Mouse (Mus musculus) megakaryocyte progenitor cell, adult 5-6 weeks (primary cell): ENCODE measurements around the gene Ttc39b. TPM values are rescaled to one million over a fixed set of nuclear protein-coding genes. Genes with fewer than 3 reads are reported as not detected.

Source experiments
- ATAC-seq: replicated peaks from 2 replicates; pipeline ENCODE4 v1.8.0; 2016; ENCODE audit warnings: mild to moderate bottlenecking, moderate TSS enrichment, inconsistent platforms; ENCODE audit not compliant: poor library complexity
- total RNA-seq, 2 experiments: library from RNA; stranded (forward) in 1 of 2; stranded (reverse) in 1 of 2; fragments of 157-497, 149-512 nt in 1 of 2; fragments of 200-1000 nt in 1 of 2; gene quantifications; 2 replicates each; pipeline versions ENCODE4 v1.2.3 to v1.2.4; 2015 to 2017

Ttc39b gene
- total RNA-seq (2015) (1.9 and 2.9 TPM in 2 replicates), total RNA-seq (2017) (1.00 and 3.3 TPM in 2 replicates)

GRCm38 (mm10) chr4:83323910-83324684 is at the start of gene Ttc39b:
Gene Ttc39b (minus strand): TSS chr4:83324255.
- ATAC-seq = peak; percentile 93

GRCm38 (mm10) chr4:83373381-83373780 is 49.3 kb upstream of the Ttc39b start:
- no peak for ATAC-seq

GRCm38 (mm10) chr4:83357738-83358137 is 33.7 kb upstream of the Ttc39b start:
- no peak for ATAC-seq

GRCm38 (mm10) chr4:83354786-83355185 is 30.7 kb upstream of the Ttc39b start:
- no peak for ATAC-seq

GRCm38 (mm10) chr4:83353949-83354348 is 29.9 kb upstream of the Ttc39b start:
- ATAC-seq = peak; percentile 94

GRCm38 (mm10) chr4:83353276-83353675 is 29.2 kb upstream of the Ttc39b start:
- no peak for ATAC-seq

- no peak for ATAC-seq
These were observed 26.7 kb upstream of the Ttc39b start for GRCm38 (mm10) chr4:83350719-83351118.

- ATAC-seq = no peak
These were observed 24.9 kb upstream of the Ttc39b start for GRCm38 (mm10) chr4:83348970-83349369.

- ATAC-seq = peak; percentile 73
These were observed 19.8 kb upstream of the Ttc39b start for GRCm38 (mm10) chr4:83343895-83344294.

GRCm38 (mm10) chr4:83343146-83343823 is 19.2 kb upstream of the Ttc39b start:
- ATAC-seq = no peak

- ATAC-seq = no peak
These were observed 18.4 kb upstream of the Ttc39b start for GRCm38 (mm10) chr4:83342268-83342970.

GRCm38 (mm10) chr4:83339393-83339792 is 15.3 kb upstream of the Ttc39b start:
- peak; percentile 60; the same call in 1 of the 2 replicates for ATAC-seq

GRCm38 (mm10) chr4:83337717-83338116 is 13.7 kb upstream of the Ttc39b start:
- ATAC-seq = no peak

- no peak for ATAC-seq
These were observed 6.3 kb upstream of the Ttc39b start for GRCm38 (mm10) chr4:83330369-83330768.

- ATAC-seq = no peak
These were observed 5.6 kb upstream of the Ttc39b start for GRCm38 (mm10) chr4:83329615-83330014.

- ATAC-seq = peak; percentile 13; the same call in 1 of the 2 replicates
These were observed 4.2 kb upstream of the Ttc39b start for GRCm38 (mm10) chr4:83328026-83328945.

- no peak for ATAC-seq
These were observed 3.5 kb upstream of the Ttc39b start for GRCm38 (mm10) chr4:83327526-83327925.

- ATAC-seq = no peak
These were observed 1.3 kb upstream of the Ttc39b start for GRCm38 (mm10) chr4:83325366-83325765.

GRCm38 (mm10) chr4:83323201-83323903 is 703 bp downstream of the Ttc39b start:
- peak; percentile 33 for ATAC-seq

- ATAC-seq = no peak
These were observed 4.3 kb downstream of the Ttc39b start for GRCm38 (mm10) chr4:83319736-83320135.
